Mouse (Mus musculus): ENCODE data around the gene 4930469K13Rik. TPM values are rescaled to one million over a fixed set of nuclear protein-coding genes. Genes with fewer than 3 reads are reported as not detected.

The 4930469K13Rik gene
- polyA plus RNA-seq, 1 experiment from 2014 or later: not detected

DNA sequence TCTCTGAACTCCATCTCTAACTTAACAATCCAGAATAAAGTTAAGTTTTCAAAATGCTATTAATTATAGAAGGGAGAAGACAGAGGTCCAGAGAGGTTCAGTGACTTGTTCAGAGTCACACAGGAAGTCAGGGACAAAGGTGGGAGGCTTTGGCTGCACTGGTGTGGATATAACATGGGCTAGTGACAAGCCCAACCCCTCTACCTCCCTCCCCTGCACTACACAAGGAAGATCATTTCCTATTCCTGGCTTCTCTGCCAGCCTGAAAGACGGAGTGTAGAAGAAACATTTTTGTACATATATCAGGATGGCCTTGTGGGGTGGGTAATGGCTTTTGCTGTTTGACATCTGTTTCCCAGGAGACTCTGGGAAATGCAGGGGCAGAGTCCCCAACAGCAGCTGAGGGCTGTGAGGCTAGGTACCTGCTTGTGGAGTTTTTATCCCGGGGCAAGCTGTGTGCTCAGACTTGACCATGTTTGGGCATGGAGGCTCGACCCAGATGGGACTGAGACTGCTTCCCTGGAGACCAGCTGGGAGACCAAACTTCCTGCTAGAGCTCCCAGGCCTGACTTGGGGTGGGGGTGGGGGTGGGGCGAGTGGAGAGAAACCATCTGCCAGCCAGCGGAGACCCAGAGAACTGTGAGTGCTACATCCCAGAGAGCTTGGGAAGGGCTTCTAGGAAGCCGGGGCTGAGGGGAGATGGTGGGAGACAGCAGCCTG, 135.5 kb downstream of the 4930469K13Rik start, which contains the start of gene Kcnmb1:
Kcnmb1 (plus strand) TSS at position 326 of the 720 bp plus-strand sequence.
- Histone ChIP-seq H3K4me3 (replicated peaks) (no peak within 1 kb of the TSS), H3K36me3 (no peaks in the 10 kb centered on the region), H3K4me1 (replicated peaks) (0 out of 2 replicates have a peak, but pooled peaks cover 3% of the 10 kb centered on the region), H3K27ac (no peak within 1 kb of the TSS), H3K9ac (replicated peaks) (no peak within 1 kb of the TSS), H3K4me2 (replicated peaks) (no peak within 1 kb of the TSS), H3K9me3 (no peaks in the 10 kb centered on the region), H3K27me3 (no peaks in the 10 kb centered on the region)
- ATAC-seq: no peak
- 57% methylated on average over 6 of the region's 6 CpGs for WGBS

DNA sequence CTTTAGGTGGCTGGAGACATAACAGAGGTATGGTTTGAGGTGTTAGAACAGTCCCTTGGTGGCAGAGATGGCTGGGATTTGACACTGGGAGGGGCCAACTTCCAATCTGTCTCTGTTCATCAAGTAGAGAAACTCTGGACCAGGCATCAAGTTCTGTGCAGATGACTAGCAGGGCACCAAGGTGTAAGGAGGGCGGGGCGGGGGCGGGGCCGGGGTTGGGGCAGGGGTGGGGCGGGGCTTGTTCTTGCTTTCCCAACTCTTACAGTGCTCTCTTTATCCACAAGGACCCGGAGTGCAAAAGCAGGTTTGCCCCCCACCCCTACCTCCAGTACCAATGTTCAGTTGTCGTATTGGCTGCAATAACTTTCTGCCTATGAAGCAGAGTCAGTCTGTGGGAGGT, 136.2 kb downstream of the 4930469K13Rik start:
- Histone ChIP-seq H3K36me3 (no peaks in the 10 kb centered on the region), H3K9me3 (no peaks in the 10 kb centered on the region), H3K27ac (no peak overlapping the region), H3K4me3 (replicated peaks) (no peak overlapping the region), H3K4me1 (replicated peaks) (0 out of 2 replicates have a peak, but pooled peaks cover 3% of the 10 kb centered on the region), H3K4me2 (replicated peaks) (no peak overlapping the region), H3K27me3 (no peaks in the 10 kb centered on the region), H3K9ac (replicated peaks) (no peak overlapping the region)
- no peak for ATAC-seq
- WGBS: 59% methylated on average over 7 of the region's 7 CpGs

DNA sequence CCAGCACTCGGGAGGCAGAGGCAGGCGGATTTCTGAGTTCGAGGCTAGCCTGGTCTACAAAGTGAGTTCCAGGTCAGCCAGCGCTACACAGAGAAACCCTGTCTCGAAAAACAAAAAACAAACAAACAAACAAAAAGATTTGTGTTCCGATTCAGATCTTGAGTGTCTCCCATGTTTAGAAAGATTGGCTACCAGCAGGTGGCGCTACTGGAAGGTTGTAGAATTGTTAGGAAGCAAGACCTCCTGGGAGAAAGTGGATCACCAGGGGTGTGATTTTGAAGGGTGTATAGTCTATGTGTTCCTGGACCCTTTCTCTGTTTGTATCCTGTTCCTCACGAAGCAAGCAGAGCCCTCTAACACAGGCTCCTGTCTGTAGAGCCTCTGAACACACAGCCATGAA, 139.6 kb downstream of the 4930469K13Rik start:
- H3K27ac ChIP-seq: no peak overlapping the region
- no peaks in the 10 kb centered on the region for H3K27me3 ChIP-seq
- ATAC-seq: no peak
- H3K4me1 ChIP-seq (replicated peaks): 0 out of 2 replicates have a peak, but pooled peaks cover 3% of the 10 kb centered on the region
- H3K4me3 ChIP-seq (replicated peaks): no peak overlapping the region
- WGBS: 84% methylated on average over 8 of the region's 8 CpGs
- no peaks in the 10 kb centered on the region for H3K9me3 ChIP-seq
- no peak overlapping the region for H3K4me2 ChIP-seq (replicated peaks)
- H3K9ac ChIP-seq (replicated peaks): no peak overlapping the region
- no peaks in the 10 kb centered on the region for H3K36me3 ChIP-seq

DNA sequence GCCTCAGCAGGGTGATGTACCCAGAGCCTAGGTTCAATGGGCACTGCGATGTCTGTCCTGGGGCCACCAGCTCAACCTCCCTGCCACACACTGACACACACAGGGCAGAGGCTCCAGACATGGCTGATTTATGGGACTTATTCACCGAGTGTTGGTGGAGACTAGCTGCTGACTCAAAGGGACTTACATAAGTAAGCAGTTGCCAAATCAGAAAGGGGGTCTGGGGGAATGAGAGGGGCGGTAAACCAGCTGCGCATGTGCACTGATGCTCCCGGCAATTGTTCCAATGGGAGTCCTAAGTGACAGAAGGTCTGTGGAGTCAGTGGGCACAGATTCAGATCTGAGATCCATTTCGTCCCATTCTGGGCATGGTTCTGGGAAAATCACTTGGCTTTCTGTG, 140.8 kb downstream of the 4930469K13Rik start:
- 87% methylated on average over 6 of the region's 6 CpGs for WGBS

DNA sequence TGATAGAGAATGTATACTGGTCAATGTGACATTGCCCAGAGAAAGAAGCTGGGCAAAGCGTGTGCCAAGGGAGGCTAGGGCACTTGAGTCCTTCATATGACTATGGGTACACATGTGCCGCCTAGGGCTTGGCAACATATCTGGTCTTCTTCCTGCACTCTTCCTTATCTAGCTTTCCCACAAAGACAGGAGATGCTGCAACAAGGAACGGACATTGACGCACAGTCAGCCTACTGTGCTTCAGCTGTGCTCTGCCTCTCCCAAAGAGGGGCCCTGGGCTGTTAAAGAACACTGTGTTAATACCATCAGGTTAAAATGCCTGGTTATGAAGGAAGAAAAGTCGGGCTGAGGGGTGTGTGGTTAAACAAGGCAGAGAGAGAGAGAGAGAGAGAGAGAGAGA, 141.7 kb downstream of the 4930469K13Rik start:
- Histone ChIP-seq H3K9ac (replicated peaks) (no peak overlapping the region), H3K36me3 (no peaks in the 10 kb centered on the region), H3K27ac (no peak overlapping the region), H3K9me3 (no peaks in the 10 kb centered on the region), H3K4me1 (replicated peaks) (no peaks in the 10 kb centered on the region), H3K4me3 (replicated peaks) (no peak overlapping the region), H3K4me2 (replicated peaks) (no peak overlapping the region), H3K27me3 (no peaks in the 10 kb centered on the region)
- 95% methylated on average over 5 of the region's 5 CpGs for WGBS
- ATAC-seq: no peak

More for the DNA sequence above, 140.8 kb downstream of the 4930469K13Rik start:
- Histone ChIP-seq H3K4me2 (replicated peaks) (no peak overlapping the region), H3K4me3 (replicated peaks) (no peak overlapping the region), H3K9me3 (no peaks in the 10 kb centered on the region), H3K4me1 (replicated peaks) (no peaks in the 10 kb centered on the region), H3K27ac (no peak overlapping the region), H3K27me3 (no peaks in the 10 kb centered on the region), H3K9ac (replicated peaks) (no peak overlapping the region), H3K36me3 (no peaks in the 10 kb centered on the region)
- no peak for ATAC-seq

DNA sequence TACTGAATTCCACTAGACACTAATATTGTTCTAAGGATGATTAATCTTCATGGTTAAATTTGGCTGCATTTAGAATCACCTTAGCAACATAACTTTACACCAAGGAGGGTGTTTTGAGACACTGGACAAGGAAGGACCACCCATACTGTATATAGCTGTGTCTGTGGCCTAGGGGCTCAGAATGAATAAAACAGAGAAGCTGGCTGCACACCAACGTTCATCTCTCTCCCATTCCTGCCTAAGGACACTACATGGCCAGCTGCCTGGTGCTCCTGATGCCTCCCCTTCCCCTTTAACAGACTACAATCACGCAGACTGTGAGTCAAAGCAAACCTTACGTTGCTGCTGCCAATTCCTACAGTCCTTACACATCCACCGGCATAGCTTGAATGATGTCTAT, 142.4 kb downstream of the 4930469K13Rik start:
- 84% methylated on average over 4 of the region's 4 CpGs for WGBS
- no peak overlapping the region for H3K4me3 ChIP-seq (replicated peaks)
- H3K27ac ChIP-seq: no peak overlapping the region
- no peak overlapping the region for H3K4me2 ChIP-seq (replicated peaks)
- no peaks in the 10 kb centered on the region for H3K36me3 ChIP-seq
- H3K9ac ChIP-seq (replicated peaks): no peak overlapping the region
- H3K27me3 ChIP-seq: no peaks in the 10 kb centered on the region
- no peaks in the 10 kb centered on the region for H3K9me3 ChIP-seq
- peaks cover 4% of the 10 kb centered on the region; the same call in 1 of the 2 replicates for H3K4me1 ChIP-seq (replicated peaks)
- no peak for ATAC-seq

DNA sequence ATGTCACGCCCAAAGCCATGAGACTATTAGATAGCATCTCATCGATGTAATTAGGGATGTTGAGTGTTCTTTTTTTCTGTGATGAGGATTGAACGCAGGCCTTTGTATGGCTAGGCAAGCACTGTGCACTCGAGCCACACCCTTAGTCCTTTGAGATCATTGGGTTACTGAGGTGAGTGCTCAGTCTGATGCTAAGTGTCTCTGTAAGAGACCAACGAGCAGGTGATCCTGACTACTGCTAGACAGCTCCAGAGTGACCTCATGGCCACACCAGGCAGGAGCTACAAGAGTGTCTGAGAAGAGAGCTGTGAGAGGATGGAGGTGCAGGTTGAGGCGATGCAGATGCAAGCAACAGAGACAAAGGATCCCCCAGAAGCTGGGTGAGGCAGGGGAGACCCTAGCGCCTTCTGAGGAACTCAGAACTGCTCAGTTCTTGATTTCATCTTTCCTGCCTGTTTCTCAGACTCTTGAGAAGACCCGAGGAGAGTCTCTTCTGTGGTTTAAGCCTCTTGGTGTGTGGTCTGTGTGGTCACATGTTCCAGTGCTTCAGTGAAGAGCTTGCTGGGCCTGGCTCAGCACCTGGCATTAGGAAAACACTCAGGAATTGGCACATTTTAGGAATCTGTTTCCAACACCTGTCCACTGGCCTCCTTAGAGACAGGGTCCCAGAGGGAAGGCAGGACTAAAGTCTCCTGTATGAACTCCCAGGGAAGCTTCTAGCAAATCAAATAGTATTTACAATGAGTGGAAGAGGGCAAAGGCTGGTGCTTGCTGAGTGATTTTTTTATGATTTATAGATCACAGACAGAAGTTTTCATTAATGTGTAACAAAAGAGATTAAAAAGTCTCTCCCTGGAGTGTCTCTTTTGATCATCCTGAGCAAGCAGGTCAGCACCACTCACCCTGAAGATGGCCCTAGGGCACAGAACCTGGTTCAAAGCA, 146.4 kb downstream of the 4930469K13Rik start:
- Histone ChIP-seq H3K9me3 (no peaks in the 10 kb centered on the region), H3K4me3 (replicated peaks) (no peak overlapping the region), H3K9ac (replicated peaks) (no peak overlapping the region), H3K4me1 (replicated peaks) (peaks cover 4% of the 10 kb centered on the region; the same call in 1 of the 2 replicates), H3K27ac (no peak overlapping the region), H3K27me3 (no peaks in the 10 kb centered on the region), H3K36me3 (no peaks in the 10 kb centered on the region), H3K4me2 (replicated peaks) (no peak overlapping the region)
- 80% methylated on average over 8 of the region's 8 CpGs for WGBS
- no peak for ATAC-seq

DNA sequence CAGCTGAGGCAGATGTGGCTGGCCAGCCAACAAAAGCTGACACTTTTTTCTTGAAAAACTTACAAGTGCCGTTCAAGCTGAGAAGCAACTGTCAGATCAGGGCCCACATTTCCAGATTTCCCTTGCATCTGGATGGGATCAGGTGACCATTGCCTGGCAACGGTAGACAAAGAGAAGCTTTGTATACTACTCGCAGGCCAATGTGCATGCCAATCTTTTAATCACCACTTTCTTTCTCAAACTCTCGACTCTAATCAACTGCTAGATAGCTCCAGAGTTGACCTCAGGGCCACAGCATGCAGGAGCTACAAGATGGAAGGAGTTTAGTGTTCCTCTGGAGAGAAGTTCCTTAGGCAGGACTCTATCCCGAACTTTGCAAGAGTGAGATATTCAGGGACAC, 147.2 kb downstream of the 4930469K13Rik start:
- peaks cover 4% of the 10 kb centered on the region; the same call in 1 of the 2 replicates for H3K4me1 ChIP-seq (replicated peaks)
- H3K4me3 ChIP-seq (replicated peaks): no peak overlapping the region
- H3K27me3 ChIP-seq: no peaks in the 10 kb centered on the region
- H3K9ac ChIP-seq (replicated peaks): no peak overlapping the region
- no peaks in the 10 kb centered on the region for H3K9me3 ChIP-seq
- H3K36me3 ChIP-seq: no peaks in the 10 kb centered on the region
- 31% methylated on average over 5 of the region's 5 CpGs for WGBS
- no peak overlapping the region for H3K4me2 ChIP-seq (replicated peaks)
- H3K27ac ChIP-seq: no peak overlapping the region
- ATAC-seq: no peak

DNA sequence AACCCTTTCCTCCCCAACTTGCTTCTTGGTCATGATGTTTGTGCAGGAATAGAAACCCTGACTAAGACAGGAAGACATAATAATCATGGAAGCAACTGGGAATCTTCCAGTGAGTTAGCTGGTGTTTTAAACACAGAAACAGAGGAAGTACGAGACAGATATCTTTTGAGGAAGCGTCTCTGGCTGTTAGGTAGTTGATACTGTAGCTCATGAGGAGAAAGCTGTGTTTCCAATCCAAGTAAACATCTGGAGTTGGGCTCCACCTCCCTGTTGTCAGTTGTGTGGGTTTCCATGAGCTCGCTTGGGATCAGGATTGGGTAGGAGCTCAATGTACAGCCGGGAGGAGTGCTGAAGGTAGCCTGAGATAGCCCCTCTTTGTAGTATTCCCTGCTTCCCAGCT, 151.9 kb downstream of the 4930469K13Rik start:
- ATAC-seq: no peak
- H3K4me1 ChIP-seq (replicated peaks): peaks cover 4% of the 10 kb centered on the region; the same call in 1 of the 2 replicates
- 87% methylated on average over 4 of the region's 4 CpGs for WGBS
- no peaks in the 10 kb centered on the region for H3K36me3 ChIP-seq
- H3K9ac ChIP-seq (replicated peaks): no peak overlapping the region
- H3K4me2 ChIP-seq (replicated peaks): no peak overlapping the region
- H3K4me3 ChIP-seq (replicated peaks): no peak overlapping the region
- H3K27ac ChIP-seq: no peak overlapping the region
- H3K9me3 ChIP-seq: no peaks in the 10 kb centered on the region
- H3K27me3 ChIP-seq: no peaks in the 10 kb centered on the region

DNA sequence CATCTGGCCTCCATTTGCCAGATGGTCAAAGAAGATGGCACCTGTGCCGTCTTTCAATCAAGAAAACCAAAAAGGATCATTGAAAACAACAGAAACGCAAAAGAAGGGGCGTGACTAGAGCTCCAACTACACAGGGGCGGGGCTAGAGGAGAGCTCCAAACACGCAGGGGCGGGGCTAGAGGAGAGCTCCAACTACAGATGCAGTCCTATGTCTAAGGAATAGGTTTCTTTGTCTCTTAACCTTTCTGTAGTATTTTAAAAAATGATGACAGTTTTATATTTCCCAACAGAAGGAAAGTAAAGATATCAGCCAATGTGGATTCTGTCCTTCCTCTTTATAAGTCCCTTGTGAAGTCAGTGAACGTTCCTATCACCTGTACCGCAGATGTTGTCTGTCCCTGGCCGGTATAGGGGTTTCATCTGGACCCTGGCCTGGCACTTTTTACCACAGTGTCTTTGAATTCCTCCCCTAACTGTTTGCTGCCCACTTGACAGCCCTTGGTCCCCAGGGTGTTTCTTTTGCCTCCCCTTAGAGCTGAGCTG, 153.5 kb downstream of the 4930469K13Rik start:
- WGBS: 86% methylated on average over 9 of the region's 9 CpGs
- Histone ChIP-seq H3K4me1 (replicated peaks) (no peaks in the 10 kb centered on the region), H3K36me3 (no peaks in the 10 kb centered on the region), H3K4me3 (replicated peaks) (no peak overlapping the region), H3K9ac (replicated peaks) (no peak overlapping the region), H3K4me2 (replicated peaks) (no peak overlapping the region), H3K27ac (no peak overlapping the region), H3K27me3 (no peaks in the 10 kb centered on the region), H3K9me3 (no peaks in the 10 kb centered on the region)
- ATAC-seq: no peak

DNA sequence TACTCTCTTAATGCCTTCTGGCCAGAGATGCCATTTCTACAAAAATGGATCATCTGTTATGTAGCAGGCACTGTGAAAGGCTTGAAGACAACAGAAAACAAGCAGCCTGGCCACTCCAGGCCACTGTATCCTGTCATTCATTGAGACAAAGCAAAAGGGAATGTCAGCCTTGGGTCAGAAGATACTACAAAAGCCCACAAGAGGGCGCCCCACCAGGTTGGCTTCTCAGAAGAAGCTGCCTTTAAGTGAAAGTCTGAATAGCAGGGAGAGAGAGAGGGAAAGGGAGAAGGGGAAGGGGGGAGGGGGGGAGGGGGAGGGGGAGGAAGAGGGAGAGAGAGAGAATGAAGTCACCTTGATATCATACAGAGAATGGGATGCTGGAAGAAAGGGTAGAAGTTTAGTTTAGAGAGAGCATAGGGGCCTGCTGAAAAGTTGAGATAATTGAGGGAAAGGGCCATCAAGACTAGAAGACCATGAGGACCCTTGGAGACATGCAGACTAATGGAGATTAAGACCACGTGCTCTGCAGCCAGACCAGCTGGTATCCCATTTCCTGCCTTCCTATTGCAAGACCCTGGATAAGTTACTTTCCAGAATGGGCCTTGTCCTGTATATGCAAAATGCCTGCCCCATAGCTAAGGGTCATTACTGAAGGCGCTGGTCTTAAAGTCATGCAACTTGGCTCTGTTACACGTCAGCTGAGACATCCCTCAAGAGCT, 154.1 kb downstream of the 4930469K13Rik start:
- no peak overlapping the region for H3K9ac ChIP-seq (replicated peaks)
- 67% methylated on average over 4 of the region's 4 CpGs for WGBS
- no peaks in the 10 kb centered on the region; the same call in 1 of the 2 replicates for H3K4me1 ChIP-seq (replicated peaks)
- H3K4me3 ChIP-seq (replicated peaks): no peak overlapping the region
- H3K9me3 ChIP-seq: no peaks in the 10 kb centered on the region
- H3K36me3 ChIP-seq: no peaks in the 10 kb centered on the region
- no peak for ATAC-seq
- no peak overlapping the region for H3K4me2 ChIP-seq (replicated peaks)
- no peak overlapping the region for H3K27ac ChIP-seq
- no peaks in the 10 kb centered on the region for H3K27me3 ChIP-seq
